Mouse (Mus musculus) MEL (cell line): ENCODE results near the gene Omp.
"Not testable (repeated sequence)": the region's sequence is repeated elsewhere in the genome, so short reads cannot be mapped to it uniquely, and the experiment has no call there.

Experiments
- CTCF ChIP-seq, 3 experiments: IDR thresholded peaks in 2 of 3; conservative IDR thresholded peaks in 1 of 3; 2 replicates each; pipeline ENCODE4 v1.5.1; 2011 to 2012; ENCODE audit warnings: low read length in 3 of 3, low read depth in 2 of 3, mild to moderate bottlenecking in 2 of 3, improper control_type of control experiment in 1 of 3, inconsistent platforms in 1 of 3, mixed read lengths in 1 of 3, moderate library complexity in 1 of 3; ENCODE audit not compliant: control insufficient read depth in 1 of 3, insufficient read depth in 1 of 3, poor library complexity in 1 of 3, severe bottlenecking in 1 of 3
- GABPA ChIP-seq: IDR thresholded peaks from 2 replicates; pipeline ENCODE4 v1.6.1; 2012; ENCODE audit warnings: low read depth, mild to moderate bottlenecking, inconsistent platforms, low read length, improper control_type of control experiment, moderate library complexity
- GATA1 ChIP-seq: IDR thresholded peaks from 2 replicates; pipeline ENCODE4 v1.6.1; 2011; ENCODE audit warnings: low read depth, low read length, improper control_type of control experiment
- HCFC1 ChIP-seq: IDR thresholded peaks from 2 replicates; pipeline ENCODE4 v1.6.1; 2012; ENCODE audit warnings: low read depth, mild to moderate bottlenecking, inconsistent platforms, low read length, improper control_type of control experiment, moderate library complexity
- NRF1 ChIP-seq: IDR thresholded peaks from 2 replicates; pipeline ENCODE4 v1.6.1; 2014; ENCODE audit warnings: low read depth, mild to moderate bottlenecking, inconsistent platforms, low read length, improper control_type of control experiment, moderate library complexity; ENCODE audit not compliant: poor library complexity, insufficient read depth, severe bottlenecking
- POLR2A ChIP-seq, 2 experiments: IDR thresholded peaks; 2 replicates each; pipeline ENCODE4 v1.6.1; 2011 to 2012; ENCODE audit warnings: low read length in 2 of 2, mild to moderate bottlenecking in 2 of 2, control low read depth in 1 of 2, improper control_type of control experiment in 1 of 2, low read depth in 1 of 2, moderate library complexity in 1 of 2; ENCODE audit not compliant: control insufficient read depth in 1 of 2, insufficient read depth in 1 of 2, poor library complexity in 1 of 2
- SIN3A ChIP-seq: IDR thresholded peaks from 2 replicates; pipeline ENCODE4 v1.6.1; 2012; ENCODE audit warnings: low read length, improper control_type of control experiment, inconsistent platforms
- TAL1 ChIP-seq: IDR thresholded peaks from 2 replicates; pipeline ENCODE4 v1.6.1; 2012; ENCODE audit warnings: mild to moderate bottlenecking, inconsistent platforms, low read length, moderate library complexity, mixed read lengths
- TCF12 ChIP-seq: IDR thresholded peaks from 2 replicates; pipeline ENCODE4 v1.6.1; 2014; ENCODE audit warnings: low read depth, mild to moderate bottlenecking, inconsistent platforms, low read length, improper control_type of control experiment, moderate library complexity

- TF ChIP-seq SIN3A; CTCF (IDR thresholded peaks at IDR 0.05 in 2 of 3, conservative IDR thresholded peaks at IDR 0.05 in 1 of 3; ENCODE audit: control insufficient read depth in 1 of 3, insufficient read depth in 1 of 3, low read depth in 2 of 3, low read length in 3 of 3, poor library complexity in 1 of 3, severe bottlenecking in 1 of 3); GABPA; HCFC1; TAL1; TCF12; POLR2A (IDR thresholded peaks at IDR 0.05; ENCODE audit: control insufficient read depth in 1 of 2, insufficient read depth in 1 of 2, low read depth in 1 of 2, low read length in 2 of 2, poor library complexity in 1 of 2); NRF1; GATA1: not testable (repeated sequence)
Observed at GRCm38 (mm10) chr7:98187332-98187731, 42.0 kb upstream of the Omp start.
